Mouse (Mus musculus) hematopoietic stem cell, adult 5-6 weeks (primary cell): ENCODE measurements at regions not wholly inside any gene's neighbourhood (a gene's known extent, or its start where the extent isn't known, plus 50 kb on each side); places are given as distances from the start of the nearest gene placed in this dataset.

Experiments used
- ATAC-seq, 2 experiments: fragments of 125-278 bp in 1 of 2; replicated peaks in 1 of 2; 2 replicates each; pipeline ENCODE4 v1.8.0; 2016 to 2017; ENCODE audit warnings: inconsistent platforms in 2 of 2, mild to moderate bottlenecking in 2 of 2, moderate number of reproducible peaks in 2 of 2, low read depth in 1 of 2, moderate TSS enrichment in 1 of 2; ENCODE audit not compliant: low FRiP score in 2 of 2, poor library complexity in 2 of 2, severe bottlenecking in 2 of 2, insufficient read depth in 1 of 2, low TSS enrichment in 1 of 2

GRCm38 (mm10) chr14:25185959-25186771 is 272.8 kb upstream of the Zmiz1 start:
- no peak for ATAC-seq

- ATAC-seq = no peak
Measured at GRCm38 (mm10) chr14:25187715-25188114, 271.3 kb upstream of the Zmiz1 start.

- no peak for ATAC-seq
Measured at GRCm38 (mm10) chr14:25189256-25189655, 269.7 kb upstream of the Zmiz1 start.

GRCm38 (mm10) chr14:25190680-25191270 is 268.2 kb upstream of the Zmiz1 start:
- no peak for ATAC-seq

- no peak for ATAC-seq
Measured at GRCm38 (mm10) chr14:25196820-25197219, 262.2 kb upstream of the Zmiz1 start.

GRCm38 (mm10) chr14:25199900-25200299 is 259.1 kb upstream of the Zmiz1 start:
- ATAC-seq = no peak

GRCm38 (mm10) chr14:25200656-25201179 is 258.3 kb upstream of the Zmiz1 start:
- no peak for ATAC-seq

GRCm38 (mm10) chr14:25202312-25202711 is 256.7 kb upstream of the Zmiz1 start:
- no peak for ATAC-seq

- no peak for ATAC-seq
Measured at GRCm38 (mm10) chr14:25204091-25204490, 254.9 kb upstream of the Zmiz1 start.

GRCm38 (mm10) chr14:25206855-25207254 is 252.1 kb upstream of the Zmiz1 start:
- no peak for ATAC-seq

GRCm38 (mm10) chr14:25207422-25207821 is 251.6 kb upstream of the Zmiz1 start:
- ATAC-seq = no peak

GRCm38 (mm10) chr14:25208221-25209056 is 250.5 kb upstream of the Zmiz1 start:
- no peak for ATAC-seq

- ATAC-seq = no peak
Measured at GRCm38 (mm10) chr14:25213056-25213455, 245.9 kb upstream of the Zmiz1 start.

- ATAC-seq = no peak
Measured at GRCm38 (mm10) chr14:25223091-25223490, 235.9 kb upstream of the Zmiz1 start.

GRCm38 (mm10) chr14:25225214-25225613 is 233.8 kb upstream of the Zmiz1 start:
- no peak for ATAC-seq

GRCm38 (mm10) chr14:25226155-25226839 is 232.7 kb upstream of the Zmiz1 start:
- ATAC-seq = no peak

GRCm38 (mm10) chr14:25226840-25227506 is 232.0 kb upstream of the Zmiz1 start:
- ATAC-seq = no peak
